Mouse (Mus musculus) spleen, adult 2 months (tissue): ENCODE measurements around the gene Six1. TPM values are rescaled to one million over a fixed set of nuclear protein-coding genes. Genes with fewer than 3 reads are reported as not detected.

Experiments
- DNase-seq, 2 experiments: peaks; one replicate each; pipeline versions ENCODE4 v3.0.0 to v3.0.0-alpha.2; 2012 to 2021; ENCODE audit warnings: low spot score in 2 of 2, low read depth in 1 of 2
- H3K27ac ChIP-seq: fragments of 200-500 bp; 2 replicates; pipeline ENCODE4 v1.5.1; 2012; ENCODE audit warnings: low read length, inconsistent platforms; ENCODE audit not compliant: insufficient read depth
- H3K27me3 ChIP-seq: fragments of 200-500 bp; 2 replicates; pipeline ENCODE4 v1.6.1; 2012; ENCODE audit warnings: mild to moderate bottlenecking, moderate library complexity, low read length, inconsistent platforms; ENCODE audit not compliant: control insufficient read depth, insufficient read depth
- H3K36me3 ChIP-seq: fragments of 200-500 bp; 2 replicates; pipeline ENCODE4 v1.6.1; 2012; ENCODE audit warnings: mild to moderate bottlenecking, low read length, inconsistent platforms; ENCODE audit not compliant: control insufficient read depth, insufficient read depth
- H3K4me1 ChIP-seq: fragments of 200-500 bp; 2 replicates; pipeline ENCODE4 v1.6.1; 2011; ENCODE audit warnings: inconsistent platforms; ENCODE audit not compliant: control insufficient read depth, insufficient read depth, insufficient read length
- H3K4me3 ChIP-seq: fragments of 200-500 bp; 2 replicates; pipeline ENCODE4 v1.5.1; 2011; ENCODE audit warnings: mild to moderate bottlenecking, inconsistent platforms; ENCODE audit not compliant: insufficient read depth, insufficient read length; ENCODE audit errors: extremely low read depth
- CTCF ChIP-seq: fragments of 200-500 bp; IDR thresholded peaks from 2 replicates; pipeline ENCODE4 v1.5.1; 2011; ENCODE audit warnings: mild to moderate bottlenecking, inconsistent platforms; ENCODE audit not compliant: insufficient read depth, insufficient read length, insufficient replicate concordance; ENCODE audit errors: extremely low read depth
- POLR2A ChIP-seq: fragments of 200-500 bp; IDR thresholded peaks from 2 replicates; pipeline ENCODE4 v1.6.1; 2011; ENCODE audit warnings: low read depth, low read length, inconsistent platforms
- WGBS: fragments of 180-500 bp; shearing (Covaris S2); methylation state at CpG from one replicate; pipeline ENCODE4 v1.1.7; 2018; 5-methylcytosine and 5-hydroxymethylcytosine counted together
- polyA plus RNA-seq: library from polyadenylated mRNA; depleted of rRNA; stranded (reverse); fragments of >200 nt; gene quantifications from 2 replicates; pipeline ENCODE4 v1.2.3, GENCODE M21; 2012

The Six1 gene
- polyA plus RNA-seq, 1 experiment = not detected

DNA sequence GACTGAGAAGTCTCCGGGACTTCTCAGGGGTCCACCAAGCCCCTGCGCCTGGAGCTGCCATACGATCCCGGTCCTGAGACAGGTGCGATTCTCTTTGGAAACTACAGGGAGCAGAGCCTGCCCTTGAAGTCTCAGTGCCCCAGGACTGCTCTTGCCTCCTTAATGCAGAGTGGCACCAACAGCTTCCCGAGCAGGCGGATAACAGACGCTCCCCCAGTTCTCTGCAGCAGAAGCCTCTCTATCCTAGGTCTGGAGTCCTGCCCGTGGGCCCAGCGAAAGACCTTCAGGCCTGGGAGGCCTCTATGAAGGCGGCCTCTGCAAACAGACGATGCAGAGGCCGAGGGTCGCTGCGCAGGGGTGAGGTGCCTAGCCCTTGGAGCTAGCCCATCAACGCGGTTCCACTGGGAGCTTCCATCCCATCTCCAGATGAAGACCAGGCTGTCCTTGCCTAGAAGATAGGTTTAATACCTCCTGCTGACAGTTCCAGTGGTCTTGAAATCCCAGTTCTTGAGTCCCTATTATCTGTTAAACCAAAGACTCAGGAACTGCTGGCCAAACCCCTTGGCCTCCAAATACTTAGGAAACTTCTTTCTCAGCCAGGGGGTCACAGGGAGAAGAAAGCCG, 13.6 kb downstream of the Six1 start:
- DNase-seq = no peak
- H3K4me3 ChIP-seq = no peak overlapping the region
- 6% methylated on average over 18 of the region's 18 CpGs for WGBS
- TF ChIP-seq CTCF = no peak
- TF ChIP-seq POLR2A = no peak
- H3K36me3 ChIP-seq = no peaks in the 10 kb centered on the region
- peaks cover 36% of the 10 kb centered on the region for H3K27me3 ChIP-seq
- H3K4me1 ChIP-seq = peaks cover 2% of the 10 kb centered on the region; the same call in 1 of the 2 replicates
- no peak overlapping the region for H3K27ac ChIP-seq

- Histone ChIP-seq H3K27me3 (peaks cover 34% of the 10 kb centered on the region), H3K36me3 (no peaks in the 10 kb centered on the region), H3K27ac (no peak overlapping the region), H3K4me3 (no peak overlapping the region), H3K4me1 (no peaks in the 10 kb centered on the region)
- TF ChIP-seq POLR2A (no peak), CTCF (no peak)
- no peak for DNase-seq
- WGBS = 8% methylated on average over 41 of the region's 41 CpGs
Observed at GRCm38 (mm10) chr12:73038992-73039938, 14.4 kb downstream of the Six1 start.

DNA sequence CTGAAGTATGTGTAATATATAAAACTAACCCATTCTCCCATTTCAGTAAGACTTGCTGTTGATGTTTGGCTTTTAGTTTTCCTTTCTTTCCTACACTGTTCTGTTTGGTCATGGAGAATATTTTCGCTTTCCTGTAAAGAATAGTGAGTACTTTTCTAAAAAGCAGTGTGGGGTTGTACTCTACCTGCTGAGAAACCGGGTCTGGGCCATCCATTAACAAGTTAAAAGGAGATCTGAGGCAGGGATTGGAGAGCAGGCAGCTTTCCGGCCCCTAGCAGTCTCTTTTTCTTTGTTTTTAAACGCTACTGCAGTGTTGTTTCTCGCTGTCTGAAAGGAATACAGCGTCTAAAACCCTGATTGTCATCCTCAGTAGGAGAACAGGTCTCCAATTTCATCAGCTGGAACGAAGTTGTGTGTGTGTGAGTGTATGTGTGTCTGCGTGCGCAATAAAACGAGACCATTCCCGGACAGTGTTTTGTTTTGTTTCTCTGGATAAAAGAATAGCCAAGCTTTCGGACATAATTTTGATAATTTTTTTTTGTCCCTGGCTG, 15.2 kb downstream of the Six1 start:
- no peak for DNase-seq
- no peak overlapping the region for H3K27ac ChIP-seq
- no peak for TF ChIP-seq POLR2A
- TF ChIP-seq CTCF = no peak
- H3K36me3 ChIP-seq = no peaks in the 10 kb centered on the region
- H3K4me1 ChIP-seq = no peaks in the 10 kb centered on the region
- WGBS = 7% methylated on average over 12 of the region's 12 CpGs
- peaks cover 29% of the 10 kb centered on the region for H3K27me3 ChIP-seq
- H3K4me3 ChIP-seq = no peak overlapping the region

- H3K4me3 ChIP-seq = no peak overlapping the region
- no peaks in the 10 kb centered on the region for H3K4me1 ChIP-seq
- no peak for DNase-seq
- TF ChIP-seq CTCF = no peak
- TF ChIP-seq POLR2A = no peak
- WGBS = 12% methylated on average over 7 of the region's 7 CpGs
- H3K27ac ChIP-seq = no peak overlapping the region
- H3K36me3 ChIP-seq = no peaks in the 10 kb centered on the region
- H3K27me3 ChIP-seq = peaks cover 26% of the 10 kb centered on the region
Observed at GRCm38 (mm10) chr12:73037385-73038160, 16.1 kb downstream of the Six1 start.

GRCm38 (mm10) chr12:73034901-73035895, 18.5 kb downstream of the Six1 start:
- TF ChIP-seq CTCF = no peak
- TF ChIP-seq POLR2A = no peak
- no peaks in the 10 kb centered on the region for H3K4me1 ChIP-seq
- WGBS = 11% methylated on average over 42 of the region's 43 CpGs
- peaks cover 15% of the 10 kb centered on the region for H3K27me3 ChIP-seq
- H3K36me3 ChIP-seq = no peaks in the 10 kb centered on the region
- DNase-seq = no peak
- no peak overlapping the region for H3K27ac ChIP-seq
- no peak overlapping the region for H3K4me3 ChIP-seq

DNA sequence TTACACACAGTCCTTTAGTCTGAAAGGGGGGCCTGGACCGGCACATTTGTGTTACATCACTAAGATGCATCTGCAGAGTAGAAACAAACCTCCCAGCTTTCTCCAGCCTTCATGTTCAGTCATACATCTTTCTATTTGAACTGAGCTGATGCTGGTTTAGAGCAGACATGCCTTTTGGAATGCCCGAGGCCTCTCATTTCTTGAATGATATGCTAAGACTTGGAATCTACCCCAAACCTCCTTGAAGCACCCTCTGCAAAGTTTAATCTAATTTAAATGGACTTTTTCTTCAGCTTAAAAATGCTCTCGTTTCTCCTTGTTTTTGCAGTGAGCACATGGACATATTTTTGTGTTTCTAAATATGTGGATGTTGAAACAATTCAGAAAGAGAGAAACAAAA, 21.0 kb downstream of the Six1 start:
- no peak for DNase-seq
- Histone ChIP-seq H3K4me1 (no peaks in the 10 kb centered on the region), H3K27ac (no peak overlapping the region), H3K27me3 (peaks cover 3% of the 10 kb centered on the region; the same call in 1 of the 2 replicates), H3K36me3 (no peaks in the 10 kb centered on the region), H3K4me3 (no peak overlapping the region)
- TF ChIP-seq POLR2A = no peak
- TF ChIP-seq CTCF = no peak
- 80% methylated on average over 3 of the region's 3 CpGs for WGBS
